Mouse (Mus musculus) small intestine, adult 2 months (tissue): ENCODE measurements at regions not wholly inside any gene's neighbourhood (a gene's known extent, or its start where the extent isn't known, plus 50 kb on each side); places are given as distances from the start of the nearest gene placed in this dataset.

Source experiments
- CTCF ChIP-seq: fragments of 200-500 bp; IDR thresholded peaks from 2 replicates; pipeline ENCODE4 v1.5.1; 2012; ENCODE audit warnings: low read depth, mild to moderate bottlenecking, control low read depth, inconsistent platforms, low read length, moderate library complexity, mixed read lengths; ENCODE audit not compliant: insufficient replicate concordance, insufficient read length; ENCODE audit errors: extremely low read depth
- POLR2A ChIP-seq: fragments of 200-500 bp; IDR thresholded peaks from 2 replicates; pipeline ENCODE4 v1.6.1; 2012; ENCODE audit warnings: low read depth, mild to moderate bottlenecking, control low read depth, inconsistent platforms, low read length, moderate library complexity

DNA sequence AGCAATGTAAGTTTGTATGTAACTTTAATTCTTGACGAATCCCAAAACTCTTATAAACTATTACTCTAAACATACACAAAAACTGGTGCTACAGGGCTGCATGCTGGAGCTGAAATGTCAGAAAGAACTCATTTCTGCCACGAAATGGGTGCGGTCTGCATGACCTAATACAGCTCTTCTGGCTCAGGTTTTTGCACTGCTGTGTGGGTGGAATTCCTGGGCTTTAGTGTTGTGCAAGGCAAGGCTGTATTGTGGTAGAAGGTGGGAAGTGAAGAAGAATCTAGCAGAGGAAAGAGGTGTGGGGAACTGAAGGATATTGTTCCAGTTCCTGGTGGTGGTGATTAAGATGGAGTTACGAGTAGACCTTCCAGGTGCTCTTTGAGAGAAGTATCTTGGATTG lies 476.6 kb upstream of the Zeb2 start:
- no peak for TF ChIP-seq POLR2A
- no peak for TF ChIP-seq CTCF
